Mouse (Mus musculus) spleen, postnatal 0 days (tissue): ENCODE data around the gene Zkscan6. TPM values are rescaled to one million over a fixed set of nuclear protein-coding genes. Genes with fewer than 3 reads are reported as not detected.

Source experiments
- polyA plus RNA-seq: library from polyadenylated mRNA; unstranded; fragments of >200 nt; fragmentation: Nextera tagmentation; extraction: Ambion mirVana; gene quantifications from 2 replicates; pipeline ENCODE4 v1.2.1, GENCODE M21; 2015

Zkscan6 gene
- 7.5 and 8.3 TPM in 2 replicates for polyA plus RNA-seq

GRCm38 (mm10) chr11:65806909-65807504 lies at the start of gene Zkscan6:
Zkscan6 (plus strand) TSS chr11:65807175.

GRCm38 (mm10) chr11:65788154-65788553 lies 18.8 kb upstream of the Zkscan6 start, which contains the start of gene Map2k4:
Map2k4 (minus strand) TSS chr11:65788297.

Other genes with a start within 250 kb of the Zkscan6 start
- 33.9 and 35.1 TPM in 2 replicates for gene Map2k4, start 18.9 kb upstream of the Zkscan6 start, polyA plus RNA-seq